Mouse (Mus musculus): ENCODE results near the gene Rap1b. TPM values are rescaled to one million over a fixed set of nuclear protein-coding genes. Genes with fewer than 3 reads are reported as not detected.

Rap1b gene
- polyA plus RNA-seq, 1 experiment from 2014 or later = 174 TPM

GRCm38 (mm10) chr10:117848981-117849380, 3.1 kb upstream of the Rap1b start:
- Histone ChIP-seq H3K4me2 (ENCODE audit: low read length) (no peak overlapping the region), H3K36me3 (ENCODE audit: insufficient read depth, low read length) (no peaks in the 10 kb centered on the region), H3K27me3 (ENCODE audit: insufficient read depth, low read length) (no peaks in the 10 kb centered on the region), H3K4me1 (replicated peaks; ENCODE audit: insufficient read depth, low read length) (peaks cover 6% of the 10 kb centered on the region), H3K9ac (ENCODE audit: low read depth, low read length) (no peak overlapping the region), H3K4me3 (replicated peaks; ENCODE audit: low read depth, low read length) (no peak overlapping the region), H3K27ac (no peak overlapping the region), H3K9me3 (replicated peaks; ENCODE audit: low read length) (no peaks in the 10 kb centered on the region)
- ATAC-seq (replicated peaks; ENCODE audit: low FRiP score, low read depth) (no peak), DNase-seq (ENCODE audit: low spot score) (no peak)
- WGBS = 62% methylated on average over 3 of the region's 3 CpGs
- no peak for TF ChIP-seq CTCF (IDR thresholded peaks at IDR 0.05; ENCODE audit: low read depth)

- Histone ChIP-seq H3K4me2 (ENCODE audit: low read length) (peak overlapping the region; percentile 77), H3K9me3 (replicated peaks; ENCODE audit: low read length) (no peaks in the 10 kb centered on the region), H3K9ac (ENCODE audit: low read depth, low read length) (no peak overlapping the region), H3K27ac (peak overlapping the region; percentile 99; the same call in 1 of the 2 replicates), H3K36me3 (ENCODE audit: insufficient read depth, low read length) (no peaks in the 10 kb centered on the region), H3K27me3 (ENCODE audit: insufficient read depth, low read length) (no peaks in the 10 kb centered on the region), H3K4me3 (replicated peaks; ENCODE audit: low read depth, low read length) (0 out of 2 replicates have a peak overlapping the region, but pooled peaks have one; percentile 95), H3K4me1 (replicated peaks; ENCODE audit: insufficient read depth, low read length) (peaks cover 6% of the 10 kb centered on the region)
- TF ChIP-seq CTCF (IDR thresholded peaks at IDR 0.05; ENCODE audit: low read depth) = no peak
- DNase-seq (ENCODE audit: low spot score) = no peak
- no peak for ATAC-seq (replicated peaks; ENCODE audit: low FRiP score, low read depth)
- 40% methylated on average over 9 of the region's 9 CpGs for WGBS
These were observed 961 bp upstream of the Rap1b start for GRCm38 (mm10) chr10:117846796-117847195.

- peak overlapping the region; percentile 65 for H3K9ac ChIP-seq (ENCODE audit: low read depth, low read length)
- ATAC-seq (replicated peaks; ENCODE audit: low FRiP score, low read depth) (peak; percentile 74; the same call in 1 of the 2 replicates), DNase-seq (ENCODE audit: low spot score) (peak; percentile 91)
- H3K27me3 ChIP-seq (ENCODE audit: insufficient read depth, low read length) = no peaks in the 10 kb centered on the region
- H3K36me3 ChIP-seq (ENCODE audit: insufficient read depth, low read length) = no peaks in the 10 kb centered on the region
- H3K9me3 ChIP-seq (replicated peaks; ENCODE audit: low read length) = no peaks in the 10 kb centered on the region
- H3K4me1 ChIP-seq (replicated peaks; ENCODE audit: insufficient read depth, low read length) = peaks cover 6% of the 10 kb centered on the region
- H3K4me2 ChIP-seq (ENCODE audit: low read length) = peak overlapping the region; percentile 77
- H3K4me3 ChIP-seq (replicated peaks; ENCODE audit: low read depth, low read length) = peak overlapping the region; percentile 95
- WGBS = 1% methylated on average over 21 of the region's 21 CpGs
- TF ChIP-seq CTCF (IDR thresholded peaks at IDR 0.05; ENCODE audit: low read depth) = peak; percentile 43; the same call in 1 of the 2 replicates
- peak overlapping the region; percentile 99 for H3K27ac ChIP-seq
These were observed 411 bp upstream of the Rap1b start for GRCm38 (mm10) chr10:117846260-117846632.

- Histone ChIP-seq H3K27ac (peak overlapping the region; percentile 99), H3K4me1 (replicated peaks; ENCODE audit: insufficient read depth, low read length) (peaks cover 6% of the 10 kb centered on the region), H3K9me3 (replicated peaks; ENCODE audit: low read length) (no peaks in the 10 kb centered on the region), H3K4me3 (replicated peaks; ENCODE audit: low read depth, low read length) (peak overlapping the region; percentile 95), H3K27me3 (ENCODE audit: insufficient read depth, low read length) (no peaks in the 10 kb centered on the region), H3K4me2 (ENCODE audit: low read length) (peak overlapping the region; percentile 77), H3K36me3 (ENCODE audit: insufficient read depth, low read length) (no peaks in the 10 kb centered on the region), H3K9ac (ENCODE audit: low read depth, low read length) (peak overlapping the region; percentile 99)
- ATAC-seq (replicated peaks; ENCODE audit: low FRiP score, low read depth) (peak; percentile 62), DNase-seq (ENCODE audit: low spot score) (peak; percentile 81)
- TF ChIP-seq CTCF (IDR thresholded peaks at IDR 0.05; ENCODE audit: low read depth) = no peak
- WGBS = 1% methylated on average over 45 of the region's 52 CpGs
These were observed 846 bp downstream of the Rap1b start for GRCm38 (mm10) chr10:117844782-117845596.

- 13% methylated on average over 5 of the region's 5 CpGs for WGBS
- Histone ChIP-seq H3K4me2 (ENCODE audit: low read length) (peak overlapping the region; percentile 77), H3K36me3 (ENCODE audit: insufficient read depth, low read length) (no peaks in the 10 kb centered on the region), H3K9ac (ENCODE audit: low read depth, low read length) (peak overlapping the region; percentile 5; the same call in 1 of the 2 replicates), H3K4me3 (replicated peaks; ENCODE audit: low read depth, low read length) (peak overlapping the region; percentile 95), H3K27ac (no peak overlapping the region), H3K4me1 (replicated peaks; ENCODE audit: insufficient read depth, low read length) (peaks cover 6% of the 10 kb centered on the region), H3K9me3 (replicated peaks; ENCODE audit: low read length) (no peaks in the 10 kb centered on the region), H3K27me3 (ENCODE audit: insufficient read depth, low read length) (no peaks in the 10 kb centered on the region)
- DNase-seq (ENCODE audit: low spot score) = peak; percentile 35
- TF ChIP-seq CTCF (IDR thresholded peaks at IDR 0.05; ENCODE audit: low read depth) = no peak
- no peak for ATAC-seq (replicated peaks; ENCODE audit: low FRiP score, low read depth)
These were observed 1.6 kb downstream of the Rap1b start for GRCm38 (mm10) chr10:117844279-117844678.

GRCm38 (mm10) chr10:117843690-117844089, 2.1 kb downstream of the Rap1b start:
- Histone ChIP-seq H3K4me3 (replicated peaks; ENCODE audit: low read depth, low read length) (peak overlapping the region; percentile 95; the same call in 1 of the 2 replicates), H3K4me1 (replicated peaks; ENCODE audit: insufficient read depth, low read length) (peaks cover 6% of the 10 kb centered on the region)
- 64% methylated on average over 5 of the region's 5 CpGs for WGBS

More at GRCm38 (mm10) chr10:117843690-117844089, 2.1 kb downstream of the Rap1b start:
- DNase-seq (ENCODE audit: low spot score) = no peak
- no peak overlapping the region for H3K27ac ChIP-seq
- H3K9me3 ChIP-seq (replicated peaks; ENCODE audit: low read length) = no peaks in the 10 kb centered on the region
- H3K4me2 ChIP-seq (ENCODE audit: low read length) = peak overlapping the region; percentile 77
- no peaks in the 10 kb centered on the region for H3K27me3 ChIP-seq (ENCODE audit: insufficient read depth, low read length)
- ATAC-seq (replicated peaks; ENCODE audit: low FRiP score, low read depth) = no peak
- no peaks in the 10 kb centered on the region for H3K36me3 ChIP-seq (ENCODE audit: insufficient read depth, low read length)
- no peak for TF ChIP-seq CTCF (IDR thresholded peaks at IDR 0.05; ENCODE audit: low read depth)
- H3K9ac ChIP-seq (ENCODE audit: low read depth, low read length) = no peak overlapping the region; the same call in 1 of the 2 replicates

Measured in kidney, postnatal 0 days (tissue).